Mouse (Mus musculus): ENCODE measurements around the gene Map7d3.

Map7d3 gene

GRCm38 (mm10) chrX:56821765-56822603 is at the start of gene Map7d3:
TSS of gene Map7d3 (minus strand) at chrX:56822326.
- DNase-seq (ENCODE audit: extremely low read depth, low read depth, low spot score), result no peak

- DNase-seq (ENCODE audit: extremely low read depth, low read depth, low spot score), result no peak
These were observed 47.7 kb upstream of the Map7d3 start, which contains the start of gene Adgrg4 for GRCm38 (mm10) chrX:56869863-56870262. TSS of gene Adgrg4 (plus strand) at chrX:56870163.

- DNase-seq (ENCODE audit: extremely low read depth, low read depth, low spot score), result no peak
These were observed 19.1 kb upstream of the Map7d3 start for GRCm38 (mm10) chrX:56841255-56841654.

DNA sequence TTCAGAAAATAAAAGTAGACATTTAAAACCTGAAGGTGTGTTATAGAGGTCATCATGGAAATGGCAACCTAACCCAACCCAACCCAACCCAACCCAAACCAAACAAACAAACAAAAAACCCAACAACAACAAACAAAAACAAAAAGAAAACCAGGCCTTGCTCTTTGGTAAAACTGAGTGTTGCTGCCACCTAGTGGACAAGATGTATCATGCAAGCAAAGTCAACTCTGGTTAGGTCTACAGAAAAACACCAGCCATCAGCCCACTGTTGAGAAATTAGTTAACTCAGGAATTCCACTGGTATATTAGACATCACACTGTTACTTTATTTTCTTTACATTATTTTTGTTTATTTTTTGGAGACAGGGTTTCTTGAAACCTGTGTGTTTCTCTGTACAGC is 17.2 kb upstream of the Map7d3 start:
- DNase-seq (ENCODE audit: extremely low read depth, low read depth, low spot score), result no peak

- DNase-seq (ENCODE audit: extremely low read depth, low read depth, low spot score), result no peak
These were observed 13.7 kb upstream of the Map7d3 start for GRCm38 (mm10) chrX:56835842-56836241.

DNA sequence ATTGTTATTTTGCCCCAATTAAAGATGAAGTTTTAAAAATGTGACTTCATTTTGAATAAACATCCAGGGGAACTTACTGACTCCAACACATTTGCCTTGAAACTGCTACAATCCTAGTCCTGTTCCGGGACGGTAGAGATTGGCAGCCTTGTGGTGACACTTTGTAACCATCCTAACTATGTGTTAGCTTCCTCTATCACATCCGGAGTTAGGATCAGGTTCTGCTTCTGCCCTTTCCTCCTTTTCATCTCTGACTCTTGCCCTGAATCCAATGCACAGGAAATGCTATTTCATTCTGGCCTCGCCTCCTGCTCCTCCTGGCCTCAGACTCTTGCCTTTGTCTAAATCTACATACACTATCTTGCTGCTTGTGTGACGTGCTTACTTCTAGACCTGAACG is 5.4 kb upstream of the Map7d3 start:
- DNase-seq (ENCODE audit: extremely low read depth, low read depth, low spot score), result no peak

DNA sequence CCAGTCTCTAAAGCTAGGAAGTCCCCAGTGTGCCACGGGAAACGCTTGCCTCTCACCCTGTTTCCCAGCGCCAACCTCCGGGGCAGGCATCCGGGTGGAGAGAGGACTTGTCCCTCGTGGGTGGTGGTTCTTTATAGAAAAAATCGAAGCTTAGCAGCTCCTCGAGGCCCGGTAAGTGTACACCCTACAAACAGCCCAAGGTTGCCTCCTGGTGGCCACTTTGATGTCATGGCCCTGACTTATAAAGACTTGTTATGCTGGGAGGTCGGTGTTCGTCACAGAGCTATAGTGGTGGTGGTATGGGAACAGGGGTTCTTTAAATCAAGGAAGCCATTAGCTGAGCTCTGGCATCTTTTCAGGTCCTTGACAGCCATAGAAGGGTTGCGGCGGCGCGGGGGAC is 30.9 kb downstream of the Map7d3 start:
- no peak for DNase-seq (ENCODE audit: extremely low read depth, low read depth, low spot score)

GRCm38 (mm10) chrX:56790591-56790990 is 31.5 kb downstream of the Map7d3 start:
- no peak for DNase-seq (ENCODE audit: extremely low read depth, low read depth, low spot score)

- no peak for DNase-seq (ENCODE audit: extremely low read depth, low read depth, low spot score)
These were observed 34.6 kb downstream of the Map7d3 start for GRCm38 (mm10) chrX:56787486-56787885.

DNA sequence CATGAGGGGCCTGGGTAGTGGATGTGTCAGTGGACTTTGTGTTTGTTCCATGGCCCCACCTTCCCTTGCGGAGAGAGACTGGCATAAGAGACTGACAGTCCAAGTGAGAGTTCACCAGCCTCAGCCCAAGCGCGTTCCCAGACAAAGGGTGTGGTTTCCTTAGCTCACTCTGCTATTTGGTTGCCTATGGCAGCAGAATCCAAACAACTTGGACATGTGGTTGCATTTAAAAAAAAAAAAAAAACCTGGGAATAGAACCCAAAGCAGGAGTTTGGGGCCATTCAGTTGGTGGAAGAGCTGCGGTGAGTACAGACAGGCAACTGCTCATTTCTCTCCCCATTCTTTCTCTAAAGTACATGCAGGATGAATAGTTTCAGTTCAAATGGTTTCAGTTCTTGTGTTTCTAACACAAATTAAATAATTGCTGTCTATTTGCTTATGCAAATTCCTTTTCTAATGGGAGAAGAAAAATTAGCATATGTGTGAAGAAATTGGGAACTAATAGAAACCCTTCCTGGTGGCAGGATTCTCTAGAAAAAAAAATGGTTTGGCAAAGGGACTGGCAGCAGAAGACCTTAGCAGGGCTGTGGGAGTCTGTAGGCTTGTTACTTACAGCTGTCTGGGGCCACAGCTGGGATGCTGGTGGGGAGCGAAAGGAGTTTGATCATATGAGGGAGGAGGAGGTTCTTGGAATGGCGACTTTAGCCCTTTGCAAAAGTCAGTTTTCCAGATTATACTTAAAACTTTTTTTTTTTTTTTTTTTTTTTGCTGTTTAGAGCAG is 35.7 kb downstream of the Map7d3 start:
- no peak for DNase-seq (ENCODE audit: extremely low read depth, low read depth, low spot score)

DNA sequence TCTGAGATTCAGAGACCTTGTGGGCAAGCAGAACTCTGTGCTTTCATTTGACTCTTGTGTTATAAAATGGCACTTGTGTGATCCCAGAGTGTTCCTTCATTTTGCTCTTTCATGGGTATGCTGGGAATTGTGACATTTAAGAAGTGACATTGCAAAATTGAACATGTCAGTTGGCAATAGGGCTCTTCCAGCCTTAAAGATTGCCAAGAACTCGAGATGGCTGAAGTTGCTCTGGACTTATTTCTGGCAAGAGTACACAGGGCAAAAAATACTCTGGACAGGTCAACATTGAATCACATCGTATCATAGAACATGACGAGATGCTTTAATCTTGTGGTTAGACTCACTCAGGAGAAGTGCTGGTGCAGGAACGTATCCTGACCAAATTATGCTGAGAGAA is 48.8 kb downstream of the Map7d3 start:
- no peak for DNase-seq (ENCODE audit: extremely low read depth, low read depth, low spot score)

- DNase-seq (ENCODE audit: extremely low read depth, low read depth, low spot score), result no peak
These were observed 50.4 kb downstream of the Map7d3 start for GRCm38 (mm10) chrX:56771751-56772150.

DNA sequence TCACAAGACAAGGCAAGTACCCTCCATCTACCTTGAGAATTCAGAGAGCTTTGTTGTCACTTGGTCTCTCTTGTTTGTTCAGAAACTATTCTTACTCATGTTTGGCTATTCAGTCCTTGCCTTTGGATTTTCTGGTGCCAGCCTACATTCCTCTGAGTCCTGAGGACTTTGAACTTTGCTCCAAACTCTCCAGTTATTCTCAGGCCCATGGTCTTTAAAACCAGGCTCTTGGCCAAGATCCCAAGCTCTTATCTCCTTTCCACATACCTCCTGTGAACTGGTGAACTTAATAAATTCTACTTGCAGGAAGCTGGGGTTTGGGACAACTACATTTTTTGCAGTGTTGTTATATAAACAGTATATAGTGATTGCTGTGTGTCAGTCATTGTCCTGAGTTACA is 52.3 kb downstream of the Map7d3 start:
- no peak for DNase-seq (ENCODE audit: extremely low read depth, low read depth, low spot score)

GRCm38 (mm10) chrX:56760257-56760760 is 61.8 kb downstream of the Map7d3 start:
- no peak for DNase-seq (ENCODE audit: extremely low read depth, low read depth, low spot score)

GRCm38 (mm10) chrX:56756352-56756751 is 65.8 kb downstream of the Map7d3 start:
- no peak for DNase-seq (ENCODE audit: extremely low read depth, low read depth, low spot score)

DNA sequence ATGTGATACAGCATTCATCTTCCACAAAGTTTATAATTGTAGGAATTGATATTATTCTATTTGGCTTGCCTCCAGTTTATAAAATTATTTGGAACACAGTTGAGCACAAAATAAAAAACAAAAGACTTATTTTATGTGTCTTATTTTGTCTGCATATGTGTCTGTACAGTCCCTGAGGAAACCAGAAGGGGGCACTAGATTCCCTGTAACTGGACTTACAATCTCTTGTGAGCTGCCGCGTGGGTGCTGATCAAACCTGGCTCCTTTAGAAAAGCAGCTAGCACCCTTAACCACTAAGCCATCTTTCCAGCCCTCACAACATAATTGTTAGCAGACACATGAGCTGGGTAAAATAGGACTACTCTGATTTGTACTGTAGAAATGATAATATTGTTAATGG is 66.5 kb downstream of the Map7d3 start:
- DNase-seq (ENCODE audit: extremely low read depth, low read depth, low spot score), result no peak

DNA sequence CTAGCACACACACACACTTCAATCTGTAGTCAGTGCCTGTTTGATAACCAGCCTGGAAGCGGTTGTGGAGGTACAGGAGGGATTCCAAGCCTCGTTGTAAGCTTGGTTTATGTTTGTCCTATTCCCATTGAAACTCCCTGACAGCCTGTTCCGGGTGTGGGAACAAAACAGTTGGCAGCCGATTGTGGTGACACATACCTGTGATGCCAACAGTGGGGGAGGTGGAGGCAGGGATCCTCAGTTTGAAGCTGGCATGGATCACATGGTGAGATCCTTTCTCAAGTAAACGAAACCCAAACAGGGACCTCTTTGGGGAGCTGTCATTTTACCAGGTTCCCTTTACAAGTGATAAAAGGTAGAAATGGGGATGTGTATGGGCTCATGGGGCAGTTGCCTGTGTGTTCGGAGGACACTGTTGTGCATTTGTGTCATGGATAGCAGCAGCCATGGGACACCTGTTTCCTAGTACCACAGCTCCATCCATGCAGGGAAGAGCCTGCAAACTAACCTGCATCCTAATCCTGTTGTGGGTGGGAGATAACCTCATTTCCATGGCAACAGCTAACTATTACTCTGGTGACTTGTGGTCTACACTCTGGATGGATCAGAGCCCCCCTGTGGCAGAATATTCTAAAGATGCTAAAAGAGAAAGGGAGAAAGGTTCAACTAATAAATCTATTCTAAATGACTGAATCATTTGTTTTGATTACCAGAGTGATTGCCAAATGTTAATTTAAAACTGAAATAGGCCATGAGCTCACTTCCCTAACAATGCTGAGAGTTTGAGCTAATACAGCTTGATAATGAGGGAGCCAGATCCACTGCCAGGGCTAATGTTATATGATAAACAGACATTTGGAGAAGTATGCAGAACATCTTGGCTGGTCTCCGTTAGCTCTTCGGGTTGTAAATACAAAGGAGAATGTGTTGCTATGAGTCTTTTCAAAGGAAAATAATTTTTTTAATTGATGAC is 68.5 kb downstream of the Map7d3 start:
- no peak for DNase-seq (ENCODE audit: extremely low read depth, low read depth, low spot score)

GRCm38 (mm10) chrX:56752144-56752543 is 70.0 kb downstream of the Map7d3 start:
- DNase-seq (ENCODE audit: extremely low read depth, low read depth, low spot score), result no peak

DNA sequence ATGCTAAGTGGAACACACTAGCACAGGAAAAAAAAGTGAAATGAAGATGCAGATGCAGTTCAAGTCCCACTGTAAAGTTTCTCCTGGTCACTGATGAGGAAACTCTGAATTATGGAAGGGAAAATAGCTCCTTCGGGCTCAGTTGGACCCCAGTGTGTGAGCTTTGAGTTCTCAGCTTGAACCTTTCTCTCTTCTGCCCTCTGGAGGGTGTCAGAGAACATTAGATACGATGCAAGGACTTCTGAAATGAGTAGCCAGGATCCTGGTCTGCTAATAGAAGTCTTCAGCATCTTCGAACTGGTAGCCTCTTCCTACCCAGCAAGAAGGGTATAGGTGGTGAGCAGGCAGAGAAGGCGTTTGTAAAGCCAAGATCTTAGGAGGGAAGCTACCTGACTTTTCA is 70.6 kb downstream of the Map7d3 start:
- no peak for DNase-seq (ENCODE audit: extremely low read depth, low read depth, low spot score)

Measured in fat pad, adult 2 months (tissue).